Mouse (Mus musculus) forebrain, embryonic 14.5 days (tissue): ENCODE measurements around the gene Ceacam3. TPM values are rescaled to one million over a fixed set of nuclear protein-coding genes. Genes with fewer than 3 reads are reported as not detected.

ENCODE experiments used
- polyA plus RNA-seq: library from polyadenylated mRNA; unstranded; fragments of >200 nt; fragmentation: Nextera tagmentation; extraction: Ambion mirVana; gene quantifications from 2 replicates; pipeline ENCODE4 v1.2.1, GENCODE M21; 2014

Ceacam3 gene
- polyA plus RNA-seq, 1 experiment from 2014 or later, result not detected

Other genes starting within 250 kb of the Ceacam3 start
- 0.12 and 0.22 TPM in 2 replicates for gene Ptgir, start 243.8 kb upstream of the Ceacam3 start, polyA plus RNA-seq
- gene Calm3, start 226.2 kb upstream of the Ceacam3 start, polyA plus RNA-seq, result 473 and 491 TPM in 2 replicates
- gene Pnmal2, start 205.6 kb upstream of the Ceacam3 start, polyA plus RNA-seq, result 48.1 and 63.2 TPM in 2 replicates
- 55.5 and 61.9 TPM in 2 replicates for gene Pnmal1, start 190.6 kb upstream of the Ceacam3 start, polyA plus RNA-seq
- gene Gm42372, start 167.2 kb upstream of the Ceacam3 start, polyA plus RNA-seq, result 3.8 and 3.9 TPM in 2 replicates
- gene Ccdc8, start 157.6 kb upstream of the Ceacam3 start, polyA plus RNA-seq, result 3.4 and 3.7 TPM in 2 replicates
- gene Ppp5c, start 122.4 kb upstream of the Ceacam3 start, polyA plus RNA-seq, result 112 and 115 TPM in 2 replicates
- gene Hif3a, start 87.9 kb upstream of the Ceacam3 start, polyA plus RNA-seq, result 2.8 and 5.7 TPM in 2 replicates
- 1.6 and 2.1 TPM in 2 replicates for gene Psg16, start 76.2 kb upstream of the Ceacam3 start, polyA plus RNA-seq
- gene Psg29, start 53.2 kb downstream of the Ceacam3 start, polyA plus RNA-seq, result 0.04 TPM in 1 of 2 replicates, not detected in the other